Mouse (Mus musculus) C2C12 (cell line): ENCODE data around the gene Pcgf3.

Experiments used
- CEBPB ChIP-seq: IDR thresholded peaks from one replicate; pipeline ENCODE4 v1.6.1; 2011; ENCODE audit warnings: low read depth, mild to moderate bottlenecking, control low read depth, moderate library complexity
- CTCF ChIP-seq: IDR thresholded peaks from one replicate; pipeline ENCODE4 v1.5.1; 2011; ENCODE audit not compliant: control insufficient read depth, insufficient read depth, insufficient read length
- FOSL1 ChIP-seq: IDR thresholded peaks from one replicate; pipeline ENCODE4 v1.8.0; 2011; ENCODE audit warnings: mild to moderate bottlenecking, low read length; ENCODE audit not compliant: poor library complexity, insufficient read depth, severe bottlenecking
- MAX ChIP-seq: IDR thresholded peaks from one replicate; pipeline ENCODE4 v1.6.1; 2011; ENCODE audit warnings: mild to moderate bottlenecking, control low read depth
- MYOD1 ChIP-seq: IDR thresholded peaks from one replicate; pipeline ENCODE4 v1.6.1; 2011; ENCODE audit warnings: low read depth; ENCODE audit not compliant: control insufficient read depth, insufficient read length
- MYOG ChIP-seq: IDR thresholded peaks from one replicate; pipeline ENCODE4 v1.6.1; 2011; ENCODE audit not compliant: control insufficient read depth, insufficient read length; ENCODE audit errors: extremely low read depth
- USF1 ChIP-seq: IDR thresholded peaks from one replicate; pipeline ENCODE4 v1.6.1; 2011; ENCODE audit warnings: low read depth, mild to moderate bottlenecking, control low read depth, moderate library complexity

DNA sequence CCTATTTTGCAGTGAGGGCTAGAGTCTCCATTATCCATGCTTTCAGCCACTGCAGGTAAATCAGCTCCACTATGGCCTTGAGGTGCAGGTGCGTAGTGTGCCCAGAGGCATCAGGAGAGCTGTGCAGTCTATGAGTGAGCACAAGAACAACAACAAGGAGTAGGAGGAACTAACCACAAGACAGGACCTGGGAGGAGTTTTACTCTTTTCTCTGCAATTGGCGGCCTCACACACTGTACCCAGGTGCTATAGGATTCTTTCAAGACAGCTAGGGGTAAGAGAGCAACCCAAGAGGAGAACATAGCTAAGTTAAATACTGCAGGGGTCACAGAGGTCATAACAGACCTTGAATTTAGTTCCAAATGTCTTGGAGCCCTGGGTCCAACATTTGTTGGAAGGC is 2.3 kb upstream of the Pcgf3 start:
- TF ChIP-seq CEBPB (no peak), MAX (no peak), CTCF (no peak), MYOG (no peak), USF1 (no peak), MYOD1 (no peak), FOSL1 (no peak)
